Mouse (Mus musculus): ENCODE measurements around the gene Fiz1. TPM values are rescaled to one million over a fixed set of nuclear protein-coding genes. Genes with fewer than 3 reads are reported as not detected.

Fiz1 gene
- total RNA-seq (2022): 10 to 100 TPM; 22.4 to 25.7 (median 24.6) TPM

GRCm38 (mm10) chr7:5014251-5015117 lies at the start of gene Fiz1, which contains the start of gene Zfp524:
TSS of gene Fiz1 (minus strand) at chr7:5014697.
TSS of gene Zfp524 (plus strand) at chr7:5014415.
- DNase-seq (ENCODE audit: low spot score in 2 of 2): peak; percentile 97 to 98

DNA sequence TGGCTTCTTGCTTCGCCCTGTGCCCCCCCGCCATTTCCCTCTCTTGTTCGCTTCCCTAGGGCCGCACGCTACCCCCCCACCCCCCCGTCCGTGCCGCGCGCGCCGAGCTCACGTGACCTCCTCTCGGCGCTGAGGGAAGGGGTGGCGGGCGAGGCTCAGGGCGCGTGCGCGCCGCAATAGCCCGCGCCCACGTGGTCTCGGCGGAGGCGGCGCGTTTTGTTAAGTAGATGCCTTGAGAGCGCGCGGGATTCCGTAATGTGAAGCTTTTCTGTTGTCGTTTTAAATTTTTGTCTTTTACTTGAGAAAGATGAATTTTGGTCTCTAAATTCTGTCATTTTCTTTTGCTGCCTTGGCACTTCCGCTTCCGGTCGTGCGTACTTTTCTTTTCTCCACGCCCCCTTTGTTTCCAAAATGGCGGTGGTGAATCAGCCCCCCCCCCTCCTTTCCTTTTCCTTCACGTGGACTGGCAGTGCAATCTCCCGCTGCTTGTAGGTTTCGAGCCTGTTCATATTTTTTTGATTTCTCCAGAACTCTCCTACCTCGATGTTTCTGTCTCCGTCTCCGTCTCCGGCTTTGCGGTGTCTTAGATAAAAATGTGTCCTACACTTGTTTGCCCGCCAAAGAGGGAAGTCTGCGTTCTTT lies 48.0 kb upstream of the Fiz1 start:
- DNase-seq (ENCODE audit: low spot score in 2 of 2): no peak

- DNase-seq (ENCODE audit: low spot score in 2 of 2): peak; percentile 83 to 92
Measured at GRCm38 (mm10) chr7:5061774-5062359, 47.4 kb upstream of the Fiz1 start, which contains the start of gene U2af2. TSS of gene U2af2 (plus strand) at chr7:5062143.

- DNase-seq (ENCODE audit: low spot score in 2 of 2): peak; percentile 97
Measured at GRCm38 (mm10) chr7:5060944-5061773, 46.7 kb upstream of the Fiz1 start.

- DNase-seq (ENCODE audit: low spot score in 2 of 2): peak; percentile 69 to 76
Measured at GRCm38 (mm10) chr7:5060239-5060731, 45.8 kb upstream of the Fiz1 start.

DNA sequence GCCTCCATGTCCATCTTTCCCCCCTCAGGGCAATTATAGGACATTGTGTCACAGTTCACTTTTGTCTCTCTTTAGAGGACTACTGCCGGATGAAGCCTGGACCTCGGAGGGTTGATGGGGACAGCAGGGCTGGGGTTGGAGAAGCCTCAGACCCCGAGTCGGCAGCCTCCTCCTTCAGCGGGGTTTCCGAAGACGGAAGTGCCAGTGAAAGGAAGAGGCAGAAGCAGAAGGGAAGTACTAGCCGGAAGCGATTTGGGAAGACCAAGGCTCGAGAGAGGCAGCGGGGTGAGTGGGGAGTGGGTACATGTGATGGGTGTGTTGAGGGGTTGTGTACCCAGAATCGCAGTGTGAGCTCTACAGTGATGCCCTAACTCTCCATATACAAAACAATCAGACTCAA lies 44.9 kb upstream of the Fiz1 start:
- no peak for DNase-seq (ENCODE audit: low spot score in 2 of 2)

DNA sequence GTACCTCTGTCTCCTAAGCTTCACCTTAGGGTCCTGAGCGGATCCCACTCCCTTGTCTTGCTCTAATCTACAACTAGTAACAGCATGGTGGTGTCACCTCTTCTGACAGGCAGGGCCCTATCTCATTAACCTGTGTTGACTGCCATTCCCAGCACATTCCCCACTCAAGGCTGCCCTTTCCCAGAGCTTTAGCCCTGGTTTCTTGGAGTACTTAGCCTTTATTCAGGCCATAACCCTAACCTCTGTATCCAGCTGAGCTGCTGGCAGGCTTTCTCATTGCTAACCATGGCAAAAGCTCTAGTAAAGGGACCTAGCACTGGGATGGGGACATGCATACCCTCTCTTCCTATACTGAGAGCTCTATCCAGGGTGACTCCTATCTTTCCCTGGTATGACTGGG lies 44.1 kb upstream of the Fiz1 start:
- no peak for DNase-seq (ENCODE audit: low spot score in 2 of 2)

- DNase-seq (ENCODE audit: low spot score in 2 of 2): no peak
Measured at GRCm38 (mm10) chr7:5057804-5058203, 43.3 kb upstream of the Fiz1 start.

DNA sequence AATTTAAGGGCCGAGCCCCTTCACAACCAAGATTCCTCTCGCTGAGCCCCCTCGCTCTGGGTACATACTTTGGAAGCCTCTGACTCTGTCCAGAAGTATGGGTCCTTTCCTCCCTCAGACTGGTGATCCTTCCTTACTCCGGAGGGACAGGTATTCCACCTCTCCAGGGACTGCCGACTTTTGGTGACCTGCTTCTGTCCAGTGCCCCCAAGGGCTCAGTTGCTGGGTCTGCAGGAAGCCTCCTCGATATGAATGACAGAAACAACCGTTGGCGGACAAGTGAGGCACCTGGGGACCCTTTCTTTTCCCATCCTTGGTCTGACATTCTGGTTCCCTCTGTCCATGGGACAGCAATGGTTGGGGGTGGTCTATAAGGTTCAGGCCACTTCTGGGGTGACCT lies 42.9 kb upstream of the Fiz1 start:
- no peak for DNase-seq (ENCODE audit: low spot score in 2 of 2)

DNA sequence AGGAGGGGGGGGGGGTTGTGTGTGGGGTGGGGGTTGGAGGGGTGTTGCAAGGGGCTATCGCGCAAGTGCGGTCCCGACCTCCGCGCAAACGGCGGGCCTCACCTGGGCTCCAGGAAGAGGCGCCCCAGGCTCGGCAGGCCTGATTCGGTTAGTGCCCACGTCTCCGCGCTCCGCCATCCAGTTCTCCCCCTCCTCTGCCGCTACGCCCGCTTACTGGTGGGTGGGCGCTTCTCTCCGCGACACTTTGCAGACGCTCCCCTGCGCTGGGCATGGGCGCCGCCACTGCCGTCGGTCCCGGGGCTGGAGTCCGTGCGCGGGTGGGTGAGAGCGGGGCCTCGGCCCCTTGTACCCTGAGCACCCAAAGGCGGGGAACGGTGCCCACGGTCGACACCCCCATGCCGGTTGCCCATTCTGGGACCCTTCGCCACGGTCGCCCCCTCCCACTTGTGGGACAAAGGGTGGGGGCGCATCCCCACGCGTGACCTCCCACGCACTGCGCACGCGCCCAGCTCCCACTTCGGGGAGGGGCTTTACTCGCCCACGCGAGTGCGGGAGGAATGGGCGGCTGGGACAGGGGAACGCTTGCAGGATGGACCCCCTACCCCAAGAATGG lies 42.3 kb upstream of the Fiz1 start:
- no peak for DNase-seq (ENCODE audit: low spot score in 2 of 2)

- no peak for DNase-seq (ENCODE audit: low spot score in 2 of 2)
Measured at GRCm38 (mm10) chr7:5053456-5054179, 39.1 kb upstream of the Fiz1 start.

DNA sequence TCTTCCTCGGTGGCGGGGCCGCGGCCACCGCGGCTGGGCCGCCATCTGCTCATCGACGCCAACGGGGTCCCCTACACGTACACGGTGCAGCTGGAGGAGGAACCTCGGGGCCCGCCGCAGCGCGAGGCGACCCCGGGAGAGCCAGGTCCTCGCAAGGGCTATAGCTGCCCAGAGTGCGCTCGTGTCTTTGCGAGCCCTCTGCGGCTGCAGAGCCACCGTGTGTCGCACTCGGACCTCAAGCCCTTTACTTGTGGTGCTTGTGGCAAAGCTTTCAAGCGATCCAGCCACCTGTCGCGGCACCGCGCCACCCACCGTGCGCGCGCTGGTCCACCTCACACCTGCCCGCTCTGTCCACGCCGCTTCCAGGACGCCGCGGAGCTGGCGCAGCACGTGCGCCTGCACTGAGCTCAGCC lies 38.4 kb upstream of the Fiz1 start:
- DNase-seq (ENCODE audit: low spot score in 2 of 2): no peak

- DNase-seq (ENCODE audit: low spot score in 2 of 2): no peak
Measured at GRCm38 (mm10) chr7:5052438-5052837, 37.9 kb upstream of the Fiz1 start.

- DNase-seq (ENCODE audit: low spot score in 2 of 2): peak; percentile 55 to 66
Measured at GRCm38 (mm10) chr7:5051193-5052192, 37.0 kb upstream of the Fiz1 start, which contains the start of gene Zfp580. TSS of gene Zfp580 (plus strand) at chr7:5051538.

DNA sequence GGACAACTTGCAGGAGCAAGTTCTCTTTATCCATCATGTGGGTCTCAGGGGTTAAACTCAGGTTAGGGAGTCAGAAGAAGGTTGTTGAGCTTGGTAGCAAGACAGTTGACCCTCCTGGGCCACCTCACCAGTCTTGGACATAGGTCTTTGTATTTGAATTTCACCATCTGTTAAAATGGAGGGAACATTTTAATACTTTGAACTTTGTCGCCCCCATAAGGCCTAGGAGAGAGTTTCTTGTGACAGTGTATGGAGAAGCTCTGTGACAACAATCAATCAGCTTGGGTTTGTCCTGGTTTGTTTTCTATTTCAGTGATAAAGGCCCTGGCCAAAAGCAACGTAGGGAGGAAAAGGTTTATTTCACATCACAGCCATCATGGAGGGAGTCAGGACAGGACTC lies 32.8 kb upstream of the Fiz1 start:
- DNase-seq (ENCODE audit: low spot score in 2 of 2): no peak

DNA sequence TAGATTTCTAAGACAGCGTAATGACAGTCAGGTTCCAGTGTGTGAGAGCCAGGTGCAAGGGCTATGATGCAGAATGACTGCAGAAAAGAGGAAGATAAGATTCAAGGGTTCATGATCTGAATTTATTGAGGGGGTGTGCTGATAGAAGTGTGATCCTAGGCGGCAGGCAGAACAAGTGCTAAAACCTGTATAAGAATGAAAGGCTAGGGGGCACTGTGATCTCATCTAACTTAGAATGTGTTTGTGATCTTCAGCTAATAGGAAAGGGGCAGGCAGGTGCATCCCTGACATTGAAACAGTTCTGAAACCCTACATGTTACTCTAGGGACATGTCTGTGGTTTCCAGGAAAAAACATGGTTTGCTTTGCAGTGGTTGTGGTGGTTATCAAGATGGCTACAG lies 31.6 kb upstream of the Fiz1 start:
- no peak for DNase-seq (ENCODE audit: low spot score in 2 of 2)

DNA sequence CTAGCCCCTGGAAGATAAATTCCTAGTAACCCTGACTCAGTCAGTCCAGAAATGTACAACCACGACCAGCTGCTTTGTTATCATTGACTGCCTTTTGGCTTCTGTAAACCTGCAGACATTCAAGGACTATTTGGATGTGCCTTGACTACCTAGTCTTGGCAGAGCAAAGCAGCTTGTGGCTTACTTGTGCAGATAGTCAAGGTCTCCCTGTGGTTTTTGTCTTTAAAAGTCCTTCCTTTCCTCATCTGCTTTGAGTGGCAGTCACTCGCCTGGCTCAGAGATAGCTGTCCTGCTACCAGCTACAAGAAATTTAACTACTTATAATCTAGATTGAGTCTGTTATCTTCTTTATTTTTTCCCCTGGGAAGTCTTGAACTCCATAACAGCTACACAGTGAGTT lies 30.5 kb upstream of the Fiz1 start:
- no peak for DNase-seq (ENCODE audit: low spot score in 2 of 2)

DNA sequence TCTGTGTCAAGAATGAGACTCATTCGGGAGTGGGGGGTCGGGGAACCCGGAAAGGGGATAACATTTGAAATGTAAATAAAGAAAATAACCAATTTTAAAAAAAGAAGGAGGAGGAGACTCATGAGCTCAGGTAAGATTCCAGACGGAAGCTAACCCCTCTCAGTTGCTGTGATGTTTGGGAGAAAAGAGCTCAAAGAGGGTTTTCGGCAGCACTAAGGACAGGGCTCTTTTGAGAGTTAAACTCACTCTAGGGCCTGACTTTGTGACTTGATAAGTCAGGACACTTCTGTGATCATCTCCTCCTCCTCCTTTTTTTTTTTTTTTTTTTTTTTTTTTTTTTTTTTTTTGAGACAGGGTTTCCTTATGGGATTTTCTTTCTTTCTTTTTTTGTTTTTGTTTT lies 24.4 kb upstream of the Fiz1 start:
- no peak for DNase-seq (ENCODE audit: low spot score in 2 of 2)

Measured in gastrocnemius, adult 8-10 months (tissue).